Mouse (Mus musculus) lung, postnatal 0 days (tissue): ENCODE data around the gene Smtn. TPM values are rescaled to one million over a fixed set of nuclear protein-coding genes. Genes with fewer than 3 reads are reported as not detected.
A peak's percentile ranks its signal among the peaks of the same experiment; 100 is the strongest.

Experiments used
- ATAC-seq: fragments of 200-750 bp; cut with Nextera tagmentation; 2 replicates; pipeline ENCODE4 v1.8.0; 2017; ENCODE audit warnings: moderate library complexity
- DNase-seq: peaks from one replicate; pipeline ENCODE4 v3.0.0-alpha.2; 2016; ENCODE audit warnings: low spot score
- H3K27ac ChIP-seq: fragments of 300-500 bp; sonication (generic); 2 replicates; pipeline ENCODE4 v1.5.1; 2014; ENCODE audit warnings: antibody characterized with exemption, mild to moderate bottlenecking, low read length, mixed read lengths
- H3K27me3 ChIP-seq: fragments of 300-500 bp; sonication (generic); replicated peaks from 2 replicates; pipeline ENCODE4 v1.6.1; 2014; ENCODE audit warnings: low read length, mixed read lengths; ENCODE audit not compliant: insufficient read depth
- H3K36me3 ChIP-seq: fragments of 300-500 bp; sonication (generic); 2 replicates; pipeline ENCODE4 v1.6.1; 2014; ENCODE audit warnings: low read length, mixed read lengths; ENCODE audit not compliant: insufficient read depth
- H3K4me1 ChIP-seq: fragments of 300-500 bp; sonication (generic); 2 replicates; pipeline ENCODE4 v1.6.1; 2014; ENCODE audit warnings: antibody characterized with exemption, low read depth, low read length, mixed read lengths; ENCODE audit not compliant: insufficient read depth
- H3K4me2 ChIP-seq: fragments of 300-500 bp; sonication (generic); replicated peaks from 2 replicates; pipeline ENCODE4 v1.6.1; 2014; ENCODE audit warnings: low read depth, mild to moderate bottlenecking, low read length, moderate library complexity, mixed read lengths
- H3K4me3 ChIP-seq: fragments of 300-500 bp; sonication (generic); 2 replicates; pipeline ENCODE4 v1.5.1; 2014; ENCODE audit warnings: low read depth, low read length
- H3K9ac ChIP-seq: fragments of 300-500 bp; sonication (generic); replicated peaks from 2 replicates; pipeline ENCODE4 v1.6.1; 2014; ENCODE audit warnings: low read depth, mild to moderate bottlenecking
- H3K9me3 ChIP-seq: fragments of 300-500 bp; sonication (generic); 2 replicates; pipeline ENCODE4 v1.6.1; 2016; ENCODE audit warnings: low read length, mixed read lengths
- CTCF ChIP-seq: IDR thresholded peaks from 2 replicates; pipeline ENCODE4 v1.5.1; 2016; ENCODE audit warnings: antibody characterized with exemption, mild to moderate bottlenecking
- EP300 ChIP-seq: IDR thresholded peaks from 2 replicates; pipeline ENCODE4 v1.6.1; 2016; ENCODE audit warnings: antibody characterized with exemption, mild to moderate bottlenecking, control low read depth
- WGBS: fragments of 180-500 bp; shearing (Covaris S2); extraction: QIAGEN DNeasy Blood & Tissue Kit; methylation state at CpG from one replicate; pipeline ENCODE4 v1.1.7; 2014; 5-methylcytosine and 5-hydroxymethylcytosine counted together
- polyA plus RNA-seq: library from polyadenylated mRNA; unstranded; fragments of >200 nt; fragmentation: Nextera tagmentation; extraction: Ambion mirVana; gene quantifications from 2 replicates; pipeline ENCODE4 v1.2.1, GENCODE M21; 2015

Smtn gene
- polyA plus RNA-seq, 1 experiment from 2014 or later, result 47.6 TPM

DNA sequence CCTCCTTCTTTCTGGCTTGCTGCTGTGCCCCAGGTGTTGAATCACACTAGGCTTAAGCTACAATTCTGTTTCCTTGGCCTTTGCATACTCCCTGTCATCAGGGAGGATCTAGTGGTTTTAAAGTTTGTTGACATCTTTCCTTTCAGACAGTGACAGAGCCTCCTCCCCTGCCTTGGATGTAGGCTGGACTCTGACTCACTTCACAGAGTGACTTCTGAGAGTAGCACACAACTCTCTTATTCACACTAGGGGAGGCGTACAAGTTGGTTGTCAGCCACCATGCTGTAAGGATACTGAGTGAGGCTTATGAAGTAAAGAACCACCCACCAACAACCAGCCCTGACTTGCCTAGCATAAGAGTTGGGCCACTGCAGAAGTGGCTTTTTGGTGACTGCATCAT is 27.5 kb upstream of the Smtn start:
- TF ChIP-seq EP300, result no peak
- TF ChIP-seq CTCF, result no peak
- DNase-seq (peak; percentile 18), ATAC-seq (0 out of 2 replicates have a peak, but pooled peaks have one; percentile 6)
- no peaks in the 10 kb centered on the region for H3K9me3 ChIP-seq
- H3K36me3 ChIP-seq, result no peaks in the 10 kb centered on the region
- no peak overlapping the region for H3K4me2 ChIP-seq
- no peaks in the 10 kb centered on the region for H3K27me3 ChIP-seq
- no peak overlapping the region for H3K9ac ChIP-seq
- H3K4me1 ChIP-seq, result no peaks in the 10 kb centered on the region; the same call in 1 of the 2 replicates
- H3K4me3 ChIP-seq, result no peak overlapping the region
- H3K27ac ChIP-seq, result no peak overlapping the region
- WGBS, result 93% methylated on average over 1 of the region's 1 CpGs

DNA sequence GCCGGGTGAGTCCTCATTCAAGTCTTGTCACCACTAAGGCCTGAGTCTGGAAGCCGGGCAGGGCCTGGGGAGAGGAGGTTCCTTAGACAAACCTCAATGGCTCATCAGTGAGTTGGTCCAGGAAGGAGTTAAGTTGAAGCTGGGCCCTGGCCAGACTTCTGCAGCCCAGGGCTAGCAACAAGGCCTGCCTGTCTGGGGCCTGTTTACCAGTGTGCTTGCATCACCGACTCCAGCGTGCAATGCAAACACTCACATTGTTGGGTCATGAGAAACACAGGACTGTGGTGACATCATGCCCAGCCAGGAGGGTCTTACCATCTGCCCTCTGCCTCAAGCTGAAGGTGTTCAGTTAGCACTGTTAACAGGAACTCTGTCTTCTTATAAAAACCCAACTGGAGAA is 25.6 kb upstream of the Smtn start:
- WGBS, result 45% methylated on average over 4 of the region's 4 CpGs
- no peak overlapping the region for H3K9ac ChIP-seq
- no peaks in the 10 kb centered on the region for H3K4me1 ChIP-seq
- ATAC-seq, result peak; percentile 90
- H3K4me2 ChIP-seq, result no peak overlapping the region
- no peaks in the 10 kb centered on the region for H3K9me3 ChIP-seq
- H3K4me3 ChIP-seq, result no peak overlapping the region
- TF ChIP-seq EP300, result no peak
- TF ChIP-seq CTCF, result no peak
- DNase-seq, result peak; percentile 75
- no peak overlapping the region for H3K27ac ChIP-seq
- H3K27me3 ChIP-seq, result no peaks in the 10 kb centered on the region
- H3K36me3 ChIP-seq, result no peaks in the 10 kb centered on the region

DNA sequence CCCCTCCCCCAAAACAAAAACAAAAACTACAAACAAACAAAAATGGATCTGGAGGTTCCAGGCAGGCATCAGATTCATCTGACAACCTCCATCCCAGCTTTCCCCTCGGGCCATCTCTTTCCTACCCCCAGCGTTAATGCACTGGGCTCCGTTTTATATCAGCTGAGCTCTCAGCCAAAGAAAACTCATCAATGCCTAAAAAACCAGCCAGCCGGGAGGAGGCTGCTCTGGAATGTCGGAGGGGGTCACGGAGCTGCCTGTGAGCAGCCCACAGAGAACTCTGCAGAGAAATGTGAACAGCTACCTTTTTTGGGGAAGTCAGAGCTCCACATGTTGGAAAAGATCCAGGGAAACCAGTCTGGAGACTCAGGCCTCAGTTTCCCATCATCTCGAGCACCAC is 24.0 kb upstream of the Smtn start:
- no peak overlapping the region for H3K4me2 ChIP-seq
- H3K27ac ChIP-seq, result no peak overlapping the region
- no peaks in the 10 kb centered on the region for H3K4me1 ChIP-seq
- WGBS, result 50% methylated on average over 7 of the region's 7 CpGs
- H3K9me3 ChIP-seq, result no peaks in the 10 kb centered on the region
- H3K4me3 ChIP-seq, result no peak overlapping the region
- H3K36me3 ChIP-seq, result no peaks in the 10 kb centered on the region
- TF ChIP-seq CTCF (no peak), EP300 (no peak)
- ATAC-seq (no peak), DNase-seq (no peak)
- no peaks in the 10 kb centered on the region for H3K27me3 ChIP-seq
- H3K9ac ChIP-seq, result no peak overlapping the region

DNA sequence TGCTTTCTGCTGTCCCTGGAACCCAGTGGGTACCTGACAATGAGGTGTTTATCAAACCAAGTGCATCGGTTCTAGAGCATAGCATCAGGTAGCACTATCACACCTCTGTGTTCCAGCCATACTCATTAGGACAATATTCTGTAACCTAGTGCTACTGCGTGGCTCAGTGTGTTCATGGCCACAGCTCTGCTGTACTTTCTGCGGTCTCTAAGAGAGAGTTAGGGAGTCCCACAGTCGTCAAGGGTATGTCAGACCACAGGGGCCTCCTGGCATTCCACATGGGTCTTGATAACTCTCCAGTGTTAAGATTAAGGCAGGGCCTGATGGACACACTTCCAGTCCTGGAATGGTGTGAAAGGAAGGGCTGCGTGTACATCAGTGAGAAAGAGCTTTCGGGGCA is 23.4 kb upstream of the Smtn start:
- DNase-seq, result no peak
- Histone ChIP-seq H3K27ac (no peak overlapping the region), H3K9me3 (no peaks in the 10 kb centered on the region), H3K4me1 (no peaks in the 10 kb centered on the region), H3K36me3 (no peaks in the 10 kb centered on the region), H3K9ac (no peak overlapping the region), H3K27me3 (no peaks in the 10 kb centered on the region), H3K4me2 (no peak overlapping the region), H3K4me3 (no peak overlapping the region)
- 89% methylated on average over 6 of the region's 6 CpGs for WGBS
- ATAC-seq, result no peak
- no peak for TF ChIP-seq EP300
- TF ChIP-seq CTCF, result no peak

DNA sequence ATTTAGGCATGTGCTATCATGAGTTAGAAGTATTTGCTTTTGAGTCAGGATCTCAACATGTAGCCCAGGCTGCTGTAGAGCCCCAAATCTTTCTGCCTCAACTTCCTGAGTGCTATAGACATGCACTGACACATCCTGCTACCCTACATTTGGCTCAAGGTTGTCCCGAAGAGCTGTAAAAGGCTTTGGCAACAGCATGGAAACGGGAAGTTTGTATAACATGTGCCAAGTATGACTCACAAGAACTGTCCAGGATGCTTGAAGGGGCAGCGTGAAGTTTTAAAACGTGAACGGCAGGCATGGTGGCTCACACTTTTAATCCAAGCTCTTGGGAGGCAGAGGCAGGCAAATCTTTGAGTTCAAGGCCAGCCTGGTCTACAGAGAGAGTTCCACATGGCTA is 19.8 kb upstream of the Smtn start:
- ATAC-seq (peak; percentile 92), DNase-seq (peak; percentile 89)
- TF ChIP-seq EP300, result peak; percentile 54; the same call in 1 of the 2 replicates
- TF ChIP-seq CTCF, result no peak
- Histone ChIP-seq H3K27ac (peak overlapping the region; percentile 20; the same call in 1 of the 2 replicates), H3K36me3 (no peaks in the 10 kb centered on the region), H3K4me2 (no peak overlapping the region), H3K27me3 (no peaks in the 10 kb centered on the region), H3K4me1 (no peaks in the 10 kb centered on the region), H3K4me3 (no peak overlapping the region), H3K9me3 (no peaks in the 10 kb centered on the region), H3K9ac (no peak overlapping the region)
- WGBS, result 23% methylated on average over 5 of the region's 5 CpGs

DNA sequence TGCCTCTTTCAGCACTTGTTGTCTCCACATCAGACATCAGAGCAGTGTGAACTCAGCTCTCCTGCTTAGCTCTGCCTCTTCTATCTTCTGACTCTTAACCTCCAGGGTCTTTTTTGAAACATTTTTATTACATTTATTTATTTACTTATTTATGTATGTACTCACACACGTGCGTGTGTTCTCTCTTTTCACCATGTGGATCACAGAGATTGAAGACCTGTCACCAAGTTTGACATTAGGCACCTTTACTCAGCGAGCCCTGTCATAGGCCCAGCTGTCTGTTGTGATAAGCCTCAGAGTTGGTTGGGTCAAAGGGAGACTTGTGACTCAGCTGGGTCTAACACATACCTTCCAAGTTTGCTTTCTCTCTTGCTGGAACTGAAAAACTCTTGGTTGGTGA is 17.4 kb upstream of the Smtn start:
- H3K9me3 ChIP-seq, result no peaks in the 10 kb centered on the region
- no peak overlapping the region for H3K4me2 ChIP-seq
- TF ChIP-seq EP300, result no peak
- no peak for TF ChIP-seq CTCF
- DNase-seq (no peak), ATAC-seq (no peak)
- H3K36me3 ChIP-seq, result no peaks in the 10 kb centered on the region
- no peak overlapping the region for H3K4me3 ChIP-seq
- no peaks in the 10 kb centered on the region for H3K4me1 ChIP-seq
- 41% methylated on average over 3 of the region's 3 CpGs for WGBS
- no peaks in the 10 kb centered on the region for H3K27me3 ChIP-seq
- H3K27ac ChIP-seq, result no peak overlapping the region
- H3K9ac ChIP-seq, result no peak overlapping the region

DNA sequence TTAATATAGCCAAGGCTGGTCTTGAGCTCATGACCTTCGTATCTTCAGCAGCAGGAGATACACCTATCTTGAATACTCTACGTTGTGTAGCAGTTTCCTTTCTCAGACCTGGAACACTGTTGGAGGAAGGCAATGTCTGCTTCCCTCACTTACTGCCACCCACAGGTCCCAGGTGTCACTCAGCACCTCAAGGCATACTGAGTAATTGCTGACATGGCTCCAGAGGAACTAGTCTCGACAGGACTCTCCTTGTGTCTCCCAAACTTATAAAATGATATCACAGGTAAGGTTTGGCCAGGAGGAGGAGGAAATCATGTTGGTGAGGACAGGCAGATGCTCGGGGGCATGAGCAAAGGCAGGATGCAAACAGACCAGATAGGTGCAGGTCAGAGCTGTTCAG is 14.6 kb upstream of the Smtn start:
- Histone ChIP-seq H3K4me2 (no peak overlapping the region), H3K36me3 (no peaks in the 10 kb centered on the region), H3K4me3 (no peak overlapping the region), H3K9ac (no peak overlapping the region), H3K27ac (no peak overlapping the region), H3K9me3 (no peaks in the 10 kb centered on the region), H3K4me1 (no peaks in the 10 kb centered on the region), H3K27me3 (no peaks in the 10 kb centered on the region)
- DNase-seq, result no peak
- no peak for ATAC-seq
- TF ChIP-seq CTCF (no peak), EP300 (no peak)
- 81% methylated on average over 4 of the region's 4 CpGs for WGBS
